In the genomic region with DNA sequence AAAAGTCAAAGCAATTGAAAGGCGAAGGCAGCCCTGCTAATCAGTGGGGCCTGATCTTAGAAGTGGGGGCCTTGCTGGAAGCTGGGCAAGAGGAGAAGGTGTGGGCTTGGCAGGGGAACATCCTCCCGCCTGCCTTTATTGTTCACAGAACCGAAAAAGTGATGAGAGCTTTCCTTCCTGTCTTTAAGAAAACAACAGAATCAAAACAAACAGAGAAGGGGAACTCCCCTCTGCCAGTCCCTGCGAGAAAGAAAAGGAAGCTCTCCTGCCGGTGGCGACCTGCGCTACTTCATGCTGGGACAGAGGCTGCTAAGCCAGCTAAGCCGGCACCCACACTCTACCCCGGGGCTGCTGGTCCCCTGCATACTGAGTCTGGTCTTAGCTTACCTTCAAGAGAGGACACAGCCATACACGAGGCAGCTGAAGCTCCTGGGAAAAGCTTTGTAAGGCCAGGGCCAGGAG, we compare ENCODE assay signal across 8 mouse cellular contexts. TPM values are rescaled to one million over a fixed set of nuclear protein-coding genes. Genes with fewer than 3 reads are reported as not detected.
DNase-seq lines count a peak whose midpoint lies in the region; ATAC-seq lines count a peak whose summit lies in the region.

No protein-coding gene starts in this region.

- H3K4me1 ChIP-seq in heart, embryonic 15.5 days (replicated peaks), result peaks cover 76% of the 10 kb centered on the region

- no peaks in the 10 kb centered on the region for H3K9me3 ChIP-seq in heart, embryonic 15.5 days (replicated peaks)

- H3K27me3 ChIP-seq in heart, embryonic 15.5 days, result no peaks in the 10 kb centered on the region

- no peak overlapping the region for H3K4me3 ChIP-seq in heart, embryonic 15.5 days

- 31% methylated on average over 10 of the region's 10 CpGs for WGBS in heart, embryonic 15.5 days

- peak; percentile 37 for DNase-seq in embryo, embryonic 11 days
- no peak for DNase-seq in embryo, embryonic 10 days (ENCODE audit: low spot score)
- DNase-seq in adrenal gland, adult 8-10 months, result peak; percentile 33
- DNase-seq in liver, result peak; percentile 66
- peak; percentile 40 for DNase-seq in skeletal muscle tissue, adult 2 months (ENCODE audit: low read depth, low spot score)
- DNase-seq in frontal cortex, postnatal 36 days (ENCODE audit: low spot score in 2 of 2), result no peak

- ATAC-seq in heart, embryonic 15.5 days (replicated peaks; ENCODE audit: insufficient number of reproducible peaks, insufficient read depth, low FRiP score, low read depth), result no peak; the same call in 1 of the 2 replicates
- no peak for ATAC-seq in erythroid progenitor cell, adult 5-6 weeks (replicated peaks; ENCODE audit: low FRiP score, poor library complexity, severe bottlenecking)

- no peak overlapping the region for H3K9ac ChIP-seq in heart, embryonic 15.5 days

- H3K4me2 ChIP-seq in heart, embryonic 15.5 days, result no peak overlapping the region

- H3K36me3 ChIP-seq in heart, embryonic 15.5 days, result no peaks in the 10 kb centered on the region

- peak overlapping the region; percentile 79 for H3K27ac ChIP-seq in heart, embryonic 15.5 days

RNA-seq across cellular contexts. Expression of gene Zfp36l2, which starts 41.9 kb away (rescaled TPM):
- 10 to 100 TPM; 52.8 to 74.4 (median 54.2) TPM for total RNA-seq in adrenal gland, adult 8-10 months (2022)
- polyA plus RNA-seq in heart, embryonic 15.5 days (2015; fragmentation: Nextera tagmentation; extraction: Ambion mirVana), result 6.6 and 8.7 TPM in 2 replicates
- total RNA-seq in erythroid progenitor cell, adult 5-6 weeks (2015; ENCODE audit: low replicate concordance), result 38.2 and 62.0 TPM in 2 replicates
- total RNA-seq in erythroid progenitor cell, adult 5-6 weeks (2017; ENCODE audit: low replicate concordance), result 21.8 and 22.3 TPM in 2 replicates

Comparison
In these comparisons a context has a peak if more than half of its experiments do, and no peak if none do; other contexts are left out.
1. DNase-seq: peak in embryo, embryonic 11 days (single experiment), adrenal gland, adult 8-10 months (single experiment), liver (single experiment) and skeletal muscle tissue, adult 2 months (single experiment); none in embryo, embryonic 10 days (single experiment) and frontal cortex, postnatal 36 days (0 of 2).